ENCODE assay signal across 25 mouse cellular contexts in genomic region chr4:58358996-58359395, GRCm38 (mm10).
DNase-seq lines count a peak whose midpoint lies in the region; ATAC-seq and TF ChIP-seq lines count a peak whose summit lies in the region.
"Had no signal": no experiment of that assay in that cellular context is flagged by ENCODE, and none has a peak within 500 bp of the region (broad histone marks: within the 10 kb centered on the region; RNA-seq: fewer than 3 reads in every experiment).

No protein-coding gene starts in this region.

- peak; percentile 5 for DNase-seq in lung, embryonic 14.5 days
- no peak for DNase-seq in lung, adult 18-20 months
- DNase-seq in 3134 (ENCODE audit: extremely low read depth, insufficient read length, low spot score) (peak; percentile 29), NIH3T3 (ENCODE audit: low read depth) (peak; percentile 77)
- no peak for DNase-seq in heart, adult 9 months (ENCODE audit: low spot score in 2 of 2)
- DNase-seq in adrenal gland, adult 2 months: no peak
- DNase-seq: adrenal gland, adult 8-10 months; adrenal gland, postnatal 14 days; adrenal gland, postnatal 36 days; B cell, adult 2 months; cerebellum, adult 11-12 months; cerebellum, adult 2 months; cerebellum, adult 9-10 months; cerebellum, postnatal 10 days; cerebellum, postnatal 25 days had no signal

- no peaks in the 10 kb centered on the region for H3K27me3 ChIP-seq in lung, embryonic 14.5 days (ENCODE audit: insufficient read depth, low read length)
- H3K27me3 ChIP-seq: CH12.LX; embryonic facial prominence, embryonic 12.5 days; forebrain, embryonic 12.5 days had no signal

- ATAC-seq in lung, embryonic 14.5 days (ENCODE audit: insufficient read depth): no peak
- ATAC-seq: CD4-positive, CD25-positive, alpha-beta regulatory T cell, adult 4 months; forebrain, embryonic 14.5 days; forebrain, embryonic 16.5 days had no signal

- H3K9me3 ChIP-seq in lung, embryonic 14.5 days (ENCODE audit: low read depth, low read length): no peaks in the 10 kb centered on the region
- H3K9me3 ChIP-seq: embryonic facial prominence, embryonic 10.5 days; embryonic facial prominence, embryonic 12.5 days; forebrain, embryonic 10.5 days; forebrain, embryonic 12.5 days had no signal

- 62% methylated on average over 4 of the region's 4 CpGs for WGBS in lung, embryonic 14.5 days

- no peak overlapping the region for H3K4me3 ChIP-seq in lung, embryonic 14.5 days (ENCODE audit: low read depth, low read length)
- H3K4me3 ChIP-seq: embryonic facial prominence, embryonic 10.5 days; embryonic facial prominence, embryonic 12.5 days; erythroblast, embryonic 14.5 days; forebrain, embryonic 10.5 days; forebrain, embryonic 12.5 days had no signal

- H3K9ac ChIP-seq in lung, embryonic 14.5 days: no peak overlapping the region
- H3K9ac ChIP-seq: embryonic facial prominence, embryonic 12.5 days; forebrain, embryonic 12.5 days had no signal

- H3K36me3 ChIP-seq in lung, embryonic 14.5 days (ENCODE audit: insufficient read depth): no peaks in the 10 kb centered on the region
- H3K36me3 ChIP-seq: embryonic facial prominence, embryonic 10.5 days; embryonic facial prominence, embryonic 12.5 days; forebrain, embryonic 10.5 days; forebrain, embryonic 12.5 days; G1E had no signal

- no peaks in the 10 kb centered on the region for H3K4me1 ChIP-seq in lung, embryonic 14.5 days (ENCODE audit: insufficient read depth)
- H3K4me1 ChIP-seq: embryonic facial prominence, embryonic 10.5 days; embryonic facial prominence, embryonic 12.5 days; forebrain, embryonic 10.5 days; forebrain, embryonic 12.5 days had no signal

- no peak for TF ChIP-seq CTCF in lung, embryonic 14.5 days (IDR thresholded peaks at IDR 0.05; ENCODE audit: low read depth)

- H3K4me2 ChIP-seq in lung, embryonic 14.5 days: no peak overlapping the region
- H3K4me2 ChIP-seq: embryonic facial prominence, embryonic 12.5 days; forebrain, embryonic 12.5 days had no signal

- H3K27ac ChIP-seq in lung, embryonic 14.5 days (ENCODE audit: low read depth): no peak overlapping the region
- H3K27ac ChIP-seq: embryonic facial prominence, embryonic 10.5 days; embryonic facial prominence, embryonic 12.5 days; forebrain, embryonic 10.5 days; forebrain, embryonic 12.5 days had no signal

Comparison
In these comparisons a context has a peak if more than half of its experiments do, and no peak if none do; other contexts are left out.
1. DNase-seq: peak in lung, embryonic 14.5 days (single experiment), 3134 (single experiment) and NIH3T3 (single experiment); none in lung, adult 18-20 months (0 of 2), heart, adult 9 months (0 of 2) and adrenal gland, adult 2 months (single experiment).